Comparison of ENCODE assay signal across 24 mouse cellular contexts in the genomic region with DNA sequence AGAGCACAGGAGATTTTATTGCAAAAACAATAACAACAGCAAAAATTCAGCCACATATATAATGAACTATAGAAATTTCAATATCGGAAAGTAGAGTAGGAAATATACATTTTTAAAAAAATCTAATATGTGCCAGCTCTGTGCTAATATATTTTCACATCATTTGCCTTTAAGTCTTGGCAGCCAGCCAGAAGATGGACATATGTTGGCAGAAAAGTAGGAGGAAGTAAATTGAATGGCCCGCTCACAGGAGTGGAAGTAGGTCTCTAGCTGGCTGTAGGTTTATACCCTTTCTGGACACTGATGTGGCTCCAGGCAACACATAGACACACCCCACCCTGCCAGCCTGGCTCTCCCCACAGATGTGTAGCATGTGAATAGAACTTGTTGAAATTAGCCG.
DNase-seq lines count a peak whose midpoint lies in the region; ATAC-seq and TF ChIP-seq lines count a peak whose summit lies in the region.
"Had no signal": no experiment of that assay in that cellular context is flagged by ENCODE, and none has a peak within 500 bp of the region (broad histone marks: within the 10 kb centered on the region; RNA-seq: fewer than 3 reads in every experiment).

No protein-coding gene starts in this region.

- H3K4me1 ChIP-seq in hindbrain, postnatal 0 days (ENCODE audit: insufficient read depth, low read length), result no peaks in the 10 kb centered on the region
- H3K4me1 ChIP-seq in hindbrain, embryonic 13.5 days (replicated peaks), result no peaks in the 10 kb centered on the region
- H3K4me1 ChIP-seq in MEL (ENCODE audit: control insufficient read depth in 1 of 2, insufficient read depth in 2 of 2, low read length in 2 of 2), result no peaks in the 10 kb centered on the region
- H3K4me1 ChIP-seq: embryonic facial prominence, embryonic 15.5 days; forebrain, embryonic 12.5 days had no signal

- no peaks in the 10 kb centered on the region for H3K36me3 ChIP-seq in hindbrain, postnatal 0 days (ENCODE audit: insufficient read depth, low read length)
- no peaks in the 10 kb centered on the region for H3K36me3 ChIP-seq in hindbrain, embryonic 13.5 days
- no peaks in the 10 kb centered on the region for H3K36me3 ChIP-seq in MEL (ENCODE audit: control insufficient read depth in 1 of 2, insufficient read depth in 2 of 2, low read length in 2 of 2)
- H3K36me3 ChIP-seq: embryonic facial prominence, embryonic 13.5 days; forebrain, embryonic 10.5 days; forebrain, embryonic 12.5 days; G1E had no signal

- WGBS in hindbrain, postnatal 0 days, result 69% methylated on average over 3 of the region's 3 CpGs
- whole genome bisulfite sequencing in hindbrain, embryonic 13.5 days, result 79% methylated on average over 3 of the region's 3 CpGs

- H3K79me2 ChIP-seq in MEL (ENCODE audit: control insufficient read depth, insufficient read depth, low read length, poor library complexity), result no peaks in the 10 kb centered on the region

- H3K27me3 ChIP-seq in hindbrain, postnatal 0 days (ENCODE audit: insufficient read depth, low read length), result no peaks in the 10 kb centered on the region
- H3K27me3 ChIP-seq in hindbrain, embryonic 13.5 days, result no peaks in the 10 kb centered on the region
- no peaks in the 10 kb centered on the region; a peak in 1 of 4 replicates for H3K27me3 ChIP-seq in MEL (ENCODE audit: control insufficient read depth in 1 of 2, insufficient read depth in 2 of 2, low read length in 2 of 2)
- H3K27me3 ChIP-seq: CH12.LX; embryonic facial prominence, embryonic 13.5 days; embryonic facial prominence, embryonic 15.5 days; forebrain, embryonic 12.5 days had no signal

- TF ChIP-seq CTCF in hindbrain, postnatal 0 days (IDR thresholded peaks at IDR 0.05; ENCODE audit: low read depth), result no peak
- no peak for TF ChIP-seq CTCF in MEL (IDR thresholded peaks at IDR 0.05 in 2 of 3, conservative IDR thresholded peaks at IDR 0.05 in 1 of 3; ENCODE audit: control insufficient read depth in 1 of 3, insufficient read depth in 1 of 3, low read depth in 2 of 3, low read length in 3 of 3, poor library complexity in 1 of 3, severe bottlenecking in 1 of 3)

- DNase-seq in cerebellum, postnatal 10 days, result peak; percentile 35 to 36
- DNase-seq in cerebellum, adult 11 months, result no peak
- DNase-seq in hindbrain, postnatal 0 days (ENCODE audit: low spot score), result peak; percentile 52
- DNase-seq in retina, postnatal 1 day, result peak; percentile 56
- DNase-seq in retina, embryonic 14.5 days (ENCODE audit: low spot score), result no peak
- DNase-seq in MEL (ENCODE audit: low read depth, low spot score), result peak; percentile 20
- no peak for DNase-seq in thymus, postnatal 0 days (ENCODE audit: low spot score)
- DNase-seq: adrenal gland, adult 2 months; adrenal gland, postnatal 10 days; adrenal gland, postnatal 25 days; B cell, adult 2 months; cerebellum, adult 9-11 months; embryo, embryonic 11 days had no signal

- no peak overlapping the region for H3K4me2 ChIP-seq in hindbrain, postnatal 0 days (ENCODE audit: low read depth, low read length)
- no peak overlapping the region for H3K4me2 ChIP-seq in hindbrain, embryonic 13.5 days
- H3K4me2 ChIP-seq: embryonic facial prominence, embryonic 13.5 days; embryonic facial prominence, embryonic 15.5 days; forebrain, embryonic 12.5 days had no signal

- H3K27ac ChIP-seq in hindbrain, postnatal 0 days, result no peak overlapping the region
- H3K27ac ChIP-seq in hindbrain, embryonic 13.5 days, result no peak overlapping the region
- H3K27ac ChIP-seq in MEL (ENCODE audit: control insufficient read depth, low read depth, low read length), result no peak overlapping the region
- H3K27ac ChIP-seq: embryonic facial prominence, embryonic 15.5 days; forebrain, embryonic 10.5 days; forebrain, embryonic 12.5 days had no signal

- no peaks in the 10 kb centered on the region for H3K9me3 ChIP-seq in hindbrain, postnatal 0 days (ENCODE audit: low read length)
- no peaks in the 10 kb centered on the region for H3K9me3 ChIP-seq in hindbrain, embryonic 13.5 days
- H3K9me3 ChIP-seq in MEL (replicated peaks; ENCODE audit: insufficient read depth, low read length), result no peaks in the 10 kb centered on the region
- H3K9me3 ChIP-seq: embryonic facial prominence, embryonic 13.5 days; embryonic facial prominence, embryonic 15.5 days; forebrain, embryonic 10.5 days; forebrain, embryonic 12.5 days; G1E had no signal

- ATAC-seq in hindbrain, postnatal 0 days, result no peak
- ATAC-seq in hindbrain, embryonic 13.5 days (ENCODE audit: low FRiP score), result no peak
- ATAC-seq: CD4-positive, CD25-positive, alpha-beta regulatory T cell, adult 4 months; forebrain, embryonic 14.5 days; forebrain, embryonic 16.5 days had no signal

- no peak overlapping the region for H3K4me3 ChIP-seq in hindbrain, postnatal 0 days (ENCODE audit: low read length)
- H3K4me3 ChIP-seq in hindbrain, embryonic 13.5 days, result no peak overlapping the region
- no peak overlapping the region for H3K4me3 ChIP-seq in MEL (ENCODE audit: control insufficient read depth in 1 of 2, insufficient read depth in 1 of 2, low read depth in 2 of 2, low read length in 2 of 2)
- H3K4me3 ChIP-seq: embryonic facial prominence, embryonic 13.5 days; embryonic facial prominence, embryonic 15.5 days; erythroblast, embryonic 14.5 days; forebrain, embryonic 10.5 days; forebrain, embryonic 12.5 days had no signal

- TF ChIP-seq POLR2A in MEL (IDR thresholded peaks at IDR 0.05; ENCODE audit: control insufficient read depth in 1 of 2, insufficient read depth in 1 of 2, low read depth in 1 of 2, low read length in 2 of 2, poor library complexity in 1 of 2), result no peak

- no peak for TF ChIP-seq EP300 in MEL (IDR thresholded peaks at IDR 0.05; ENCODE audit: low read depth in 1 of 2, low read length in 2 of 2)

- TF ChIP-seq RAD21 in MEL (IDR thresholded peaks at IDR 0.05; ENCODE audit: low read depth, low read length), result no peak

- no peak overlapping the region for H3K9ac ChIP-seq in hindbrain, postnatal 0 days (replicated peaks; ENCODE audit: low read length)
- H3K9ac ChIP-seq in hindbrain, embryonic 13.5 days, result no peak overlapping the region
- no peak overlapping the region for H3K9ac ChIP-seq in MEL (ENCODE audit: control insufficient read depth, low read depth, low read length, poor library complexity, severe bottlenecking)
- H3K9ac ChIP-seq: embryonic facial prominence, embryonic 13.5 days; embryonic facial prominence, embryonic 15.5 days; forebrain, embryonic 12.5 days had no signal

TF ChIP-seq in MEL, 35 proteins besides CTCF, POLR2A, EP300 and RAD21:
- TF ChIP-seq MYB (IDR thresholded peaks at IDR 0.05; ENCODE audit: low read depth, low read length) (no peak), ETS1 (IDR thresholded peaks at IDR 0.05; ENCODE audit: low read depth, low read length) (no peak), SIN3A (IDR thresholded peaks at IDR 0.05; ENCODE audit: low read length) (no peak), MAZ (IDR thresholded peaks at IDR 0.05; ENCODE audit: low read depth, low read length) (no peak), TCF12 (IDR thresholded peaks at IDR 0.05; ENCODE audit: low read depth, low read length) (no peak), BHLHE40 (IDR thresholded peaks at IDR 0.05; ENCODE audit: borderline replicate concordance, low read depth, low read length) (no peak), RCOR1 (IDR thresholded peaks at IDR 0.05; ENCODE audit: low read depth, low read length) (no peak), MAX (IDR thresholded peaks at IDR 0.05; ENCODE audit: low read length) (no peak), USF1 (IDR thresholded peaks at IDR 0.05; ENCODE audit: low read depth, low read length) (no peak), MAFK (IDR thresholded peaks at IDR 0.05; ENCODE audit: borderline replicate concordance, low read depth, low read length) (no peak), POLR2AphosphoS5 (IDR thresholded peaks at IDR 0.05; ENCODE audit: borderline replicate concordance, low read depth, low read length) (no peak), ZC3H11A (IDR thresholded peaks at IDR 0.05; ENCODE audit: low read depth, low read length) (no peak), HCFC1 (IDR thresholded peaks at IDR 0.05; ENCODE audit: low read depth, low read length) (no peak), MEF2A (IDR thresholded peaks at IDR 0.05; ENCODE audit: extremely low read depth, insufficient replicate concordance, low read depth, low read length, poor library complexity, severe bottlenecking) (no peak)

Comparison
In these comparisons a context has a peak if more than half of its experiments do, and no peak if none do; other contexts are left out.
1. DNase-seq: peak in cerebellum, postnatal 10 days (2 of 2), hindbrain, postnatal 0 days (single experiment), retina, postnatal 1 day (single experiment) and MEL (single experiment); none in cerebellum, adult 11 months (single experiment), retina, embryonic 14.5 days (single experiment) and thymus, postnatal 0 days (single experiment).